Mouse (Mus musculus): ENCODE results near the gene Lrrc20.
"Not testable (repeated sequence)": the region's sequence is repeated elsewhere in the genome, so short reads cannot be mapped to it uniquely, and the experiment has no call there.

Gene Lrrc20

DNA sequence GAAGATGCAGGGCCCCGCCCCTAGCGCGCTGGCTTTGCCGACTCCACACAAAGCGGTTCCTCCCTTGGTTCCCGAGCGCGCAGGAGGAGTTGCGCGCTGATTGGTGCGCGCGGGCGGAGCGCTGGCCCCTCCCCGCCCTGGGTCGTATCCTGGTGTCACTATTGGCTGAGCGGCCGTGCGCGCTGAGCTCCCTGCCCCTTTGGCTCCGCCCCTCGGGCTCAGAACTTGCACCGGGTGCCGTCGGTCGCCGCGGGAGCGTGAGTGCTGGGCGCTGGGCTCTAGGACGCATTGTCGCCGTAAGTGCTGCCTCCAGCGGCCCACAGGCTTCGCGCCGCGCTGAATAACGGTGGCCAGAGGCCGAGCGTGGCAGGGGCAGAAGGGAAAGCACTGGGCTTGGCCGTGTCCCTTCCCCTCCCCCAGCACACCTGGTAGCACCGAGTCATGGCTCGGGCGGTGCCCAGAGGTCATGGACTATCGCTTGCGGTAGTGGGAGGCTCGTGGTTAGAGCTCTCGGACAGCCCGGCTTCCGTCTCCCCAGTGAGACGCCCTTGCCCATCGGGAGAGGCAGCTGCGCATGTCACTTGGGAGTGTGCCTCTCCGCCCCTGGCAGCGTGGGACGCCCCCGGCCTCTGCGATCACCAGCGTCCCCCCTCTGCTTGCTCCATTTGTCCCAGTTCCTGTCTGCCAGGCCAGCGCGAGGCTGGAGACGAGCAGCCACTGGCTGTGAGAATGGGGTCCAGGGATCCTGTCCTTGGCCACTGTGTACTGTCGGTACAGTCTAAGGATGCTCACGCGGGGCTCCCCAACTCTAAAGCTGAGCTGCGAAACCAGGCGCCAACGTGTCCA lies at the start of gene Lrrc20:
Lrrc20 (plus strand) TSS at position 208 of the 846 bp plus-strand sequence.
- DNase-seq, result peak; percentile 91

DNA sequence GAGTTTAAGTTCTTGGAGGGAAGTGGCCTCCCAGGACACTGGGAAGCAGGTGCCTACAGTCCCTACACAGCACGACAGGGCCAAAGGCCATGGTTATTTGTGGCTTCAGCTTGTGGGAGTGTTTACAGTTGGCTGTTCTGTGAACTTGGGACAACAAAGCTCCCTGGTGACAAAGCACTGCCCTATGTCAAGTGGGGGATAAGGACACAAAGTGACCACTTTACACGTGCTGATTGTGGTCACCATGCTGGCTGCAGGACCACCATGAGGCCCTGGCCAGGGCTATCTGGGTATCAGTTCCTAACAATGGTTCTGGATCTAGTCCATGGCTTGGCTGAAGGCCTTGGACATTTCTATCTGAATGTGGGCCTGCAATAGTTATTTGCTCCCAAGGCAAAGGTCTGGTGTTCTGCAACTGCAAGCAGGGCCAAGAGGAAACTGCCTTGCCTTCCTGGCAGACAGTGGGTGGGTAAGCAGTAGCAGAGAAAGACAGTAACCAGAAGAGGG lies 49.3 kb upstream of the Lrrc20 start:
- peak; percentile 50 for DNase-seq

DNA sequence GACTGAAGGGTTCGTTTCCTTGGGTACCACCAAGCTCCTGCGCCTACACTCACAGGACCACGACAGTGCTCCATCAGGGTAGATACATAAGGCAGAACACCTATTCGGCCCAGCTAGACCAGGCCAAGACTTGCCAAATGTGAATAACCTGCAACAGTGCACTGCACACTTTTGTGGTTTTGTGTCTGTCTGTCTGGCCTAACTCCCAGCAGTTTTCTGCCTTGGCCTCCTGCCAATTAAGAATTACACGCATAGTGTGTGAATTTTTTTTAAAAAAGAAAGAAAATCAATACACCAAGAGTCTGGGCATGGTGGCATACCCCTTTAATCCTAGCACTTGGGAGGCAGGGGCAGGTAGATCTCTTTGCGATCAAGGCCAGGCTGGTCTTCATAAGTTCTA lies 47.6 kb upstream of the Lrrc20 start:
- DNase-seq, result no peak

DNA sequence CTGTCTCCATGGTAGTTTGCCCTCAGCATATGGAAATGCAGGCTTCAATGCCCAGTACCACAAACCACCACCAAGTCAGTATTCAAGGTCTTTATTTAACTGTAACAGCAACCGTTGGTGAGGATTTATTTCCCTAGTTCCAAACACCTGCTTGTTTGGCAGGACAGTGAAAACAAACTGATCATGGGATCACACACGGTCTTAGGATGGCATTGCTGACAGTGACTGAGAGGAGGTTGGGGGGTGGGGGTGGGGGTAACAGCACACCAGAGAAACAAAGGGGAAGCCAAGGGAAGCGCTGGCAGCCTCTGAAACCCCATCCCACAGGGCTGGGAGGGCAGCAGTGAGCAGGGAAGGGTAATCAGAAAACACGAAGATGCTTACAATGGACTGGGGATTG lies 47.2 kb upstream of the Lrrc20 start:
- DNase-seq, result no peak

DNA sequence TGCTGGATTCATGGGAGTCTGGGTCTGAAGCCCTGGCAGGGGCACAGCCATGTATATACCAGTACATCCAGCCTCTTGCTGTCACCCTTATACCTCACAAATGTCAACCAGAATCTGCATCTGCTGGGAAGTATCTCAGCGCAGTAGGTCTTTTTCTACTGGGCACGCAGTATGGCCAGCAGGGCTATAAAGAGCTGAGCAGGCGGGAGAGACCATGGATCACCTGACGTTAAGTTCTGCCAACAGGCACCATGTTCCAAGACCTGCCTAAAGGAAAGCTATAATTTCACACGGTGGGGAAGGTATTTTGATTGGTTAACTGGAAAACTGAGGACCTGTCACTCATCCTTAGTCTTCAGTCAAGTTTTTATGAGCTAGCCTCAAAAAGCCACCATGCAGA lies 46.6 kb upstream of the Lrrc20 start:
- DNase-seq, result no peak

DNA sequence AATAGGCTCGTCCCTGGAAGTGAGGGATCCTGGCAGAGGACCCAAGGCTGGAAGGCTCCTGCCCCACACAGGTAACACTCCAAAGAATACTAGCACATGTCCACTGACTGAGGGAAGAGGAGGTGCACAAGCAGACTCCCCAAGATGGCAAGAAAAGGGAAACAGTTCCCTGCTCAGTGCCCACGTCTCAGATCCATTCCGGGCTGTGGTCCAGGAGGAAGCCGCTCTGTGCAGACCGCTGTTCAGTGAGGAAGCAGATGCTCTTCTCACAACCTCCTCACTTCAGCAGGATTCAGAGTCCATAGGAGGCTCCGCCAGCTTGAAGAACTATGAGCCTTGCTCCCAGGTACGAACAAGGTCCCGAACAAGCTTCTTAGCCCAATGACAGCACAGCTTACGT lies 44.2 kb upstream of the Lrrc20 start:
- no peak for DNase-seq

DNA sequence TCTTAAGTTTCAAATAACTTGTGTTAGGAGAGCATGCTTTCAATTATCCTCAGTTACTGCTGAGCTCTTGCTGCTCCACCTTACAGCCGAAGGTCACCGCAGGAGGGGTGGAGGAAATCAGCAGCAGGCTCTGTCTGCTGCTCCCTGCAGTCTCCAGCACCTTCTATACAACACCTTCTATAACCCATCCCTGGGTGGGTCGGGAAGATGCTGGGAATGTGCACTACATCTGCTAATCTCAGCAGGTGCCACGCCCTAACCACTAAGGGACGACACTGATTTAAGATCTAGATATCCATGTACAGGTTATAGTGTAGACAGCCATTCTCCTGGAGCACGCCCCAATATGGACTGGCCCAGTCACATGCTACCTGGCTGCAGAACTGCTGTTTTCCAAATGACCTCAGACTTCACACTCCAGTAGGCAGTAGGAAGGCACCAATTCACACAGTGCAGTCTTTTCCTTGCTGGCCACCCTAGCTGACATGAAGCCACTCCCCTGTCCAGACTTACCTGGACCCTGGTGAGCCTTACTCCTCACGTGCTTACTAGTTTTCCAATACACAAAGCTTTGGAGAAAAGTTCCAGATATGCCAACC lies 35.3 kb upstream of the Lrrc20 start:
- no peak for DNase-seq

DNA sequence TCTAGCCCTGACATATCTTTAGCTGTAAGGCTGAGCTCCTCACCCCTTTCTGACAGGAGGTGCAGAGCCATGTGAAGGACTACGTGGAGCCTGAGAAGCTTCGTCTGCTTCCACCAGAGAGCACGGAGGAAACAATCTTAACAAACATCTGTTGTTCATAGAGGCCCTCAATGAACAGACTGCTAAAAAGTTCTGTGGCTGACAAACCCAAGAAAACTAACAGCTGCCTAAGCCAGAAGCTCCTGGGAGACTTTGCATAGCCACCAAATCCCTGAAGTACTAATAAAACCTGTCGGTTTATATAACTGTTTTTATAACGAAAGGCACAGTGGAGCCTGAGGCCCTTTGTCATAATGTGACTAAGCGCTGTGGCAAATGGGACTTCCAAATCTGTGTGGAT lies 32.1 kb upstream of the Lrrc20 start:
- DNase-seq, result no peak

DNA sequence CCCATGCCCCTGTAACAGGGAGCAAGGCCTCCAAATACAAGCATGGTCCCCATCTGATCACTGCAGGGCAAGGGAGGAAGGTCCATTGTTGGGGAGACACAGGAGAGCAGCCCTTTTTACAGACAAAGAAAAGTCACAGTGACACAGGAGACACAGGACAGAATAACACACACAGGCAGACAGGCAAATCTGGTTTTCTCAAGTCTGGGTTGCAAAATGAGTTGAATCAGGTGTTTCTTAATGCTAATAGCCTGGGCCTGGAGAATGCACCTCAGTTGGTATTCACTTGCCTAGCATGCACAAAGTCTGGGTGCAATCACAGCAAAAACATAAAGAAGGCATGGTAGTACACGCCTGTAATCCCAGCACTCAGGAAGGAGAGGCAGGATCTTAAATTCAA lies 31.7 kb upstream of the Lrrc20 start:
- no peak for DNase-seq

DNA sequence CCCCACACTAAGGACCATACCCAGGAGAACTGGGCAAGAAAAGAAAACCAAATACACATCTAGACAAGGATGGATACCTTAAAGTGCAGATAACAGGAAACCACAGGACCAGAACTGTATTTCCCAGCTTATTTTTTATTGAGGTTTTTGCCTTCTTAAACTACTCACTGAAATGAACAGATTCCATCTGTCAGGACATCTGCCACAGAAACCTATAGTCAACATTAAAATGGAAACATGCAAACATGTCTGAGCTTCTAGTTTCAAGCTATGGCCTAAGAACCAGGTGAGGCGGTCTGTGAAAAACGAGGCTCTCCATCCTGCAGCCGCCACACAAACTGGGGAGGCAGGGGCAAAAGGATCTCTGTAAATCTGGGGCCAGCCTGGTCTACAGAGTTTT lies 30.6 kb upstream of the Lrrc20 start:
- DNase-seq, result no peak

DNA sequence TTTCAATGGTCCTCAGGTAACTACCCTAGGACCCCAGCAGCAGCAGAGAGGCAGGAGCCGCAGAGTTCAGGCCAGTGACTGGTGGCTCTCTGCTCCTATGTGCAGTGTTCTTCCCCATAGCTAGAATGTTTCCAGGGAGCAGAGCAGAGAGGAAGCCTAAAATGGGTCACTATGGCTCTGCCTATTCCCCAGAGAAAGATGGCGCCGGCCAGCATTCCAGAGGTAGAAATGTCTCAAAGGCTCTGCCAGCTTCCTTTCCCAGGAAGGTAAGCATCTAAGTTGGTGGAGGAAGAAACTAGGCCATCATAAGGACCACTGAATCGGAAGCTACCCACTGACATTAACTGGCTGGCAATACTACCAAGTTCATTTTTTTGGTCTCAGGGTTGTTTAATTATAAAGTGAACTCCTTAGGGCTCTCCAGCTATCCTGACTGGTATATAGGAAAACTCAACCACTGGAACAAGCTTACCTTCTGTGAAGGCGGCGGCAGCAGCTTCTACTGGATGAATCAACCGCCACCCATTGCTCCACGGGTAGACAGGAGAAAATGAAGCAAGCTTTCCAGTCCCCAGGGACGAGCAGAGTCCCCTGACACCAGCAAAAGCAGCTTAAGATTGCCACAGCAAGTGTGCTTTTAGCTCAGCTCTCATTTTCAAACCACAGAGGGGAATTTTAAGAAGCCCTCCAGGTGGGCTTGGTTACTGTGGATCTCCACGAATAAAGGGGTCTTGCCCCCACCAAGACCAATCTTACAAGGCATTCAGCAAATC lies 27.8 kb upstream of the Lrrc20 start:
- no peak for DNase-seq

DNA sequence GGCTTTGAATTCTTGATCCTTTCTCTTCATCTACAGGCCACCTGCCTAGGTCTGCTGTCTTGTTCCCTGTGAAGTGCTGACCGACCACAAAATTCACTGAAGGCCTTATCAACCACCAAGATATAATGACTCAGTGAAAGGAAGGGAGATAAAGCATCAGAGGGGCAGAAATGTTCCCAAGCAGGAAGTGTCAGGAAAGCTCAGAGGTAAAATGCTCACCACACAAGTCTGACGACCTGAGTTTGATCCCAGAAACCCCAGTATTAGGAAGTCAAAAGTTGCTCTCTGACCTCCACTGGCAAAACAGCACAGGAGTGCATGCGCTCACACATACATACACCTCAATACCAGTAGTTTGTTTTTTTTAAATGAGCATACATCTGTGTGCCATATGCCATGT lies 26.8 kb upstream of the Lrrc20 start:
- no peak for DNase-seq

DNA sequence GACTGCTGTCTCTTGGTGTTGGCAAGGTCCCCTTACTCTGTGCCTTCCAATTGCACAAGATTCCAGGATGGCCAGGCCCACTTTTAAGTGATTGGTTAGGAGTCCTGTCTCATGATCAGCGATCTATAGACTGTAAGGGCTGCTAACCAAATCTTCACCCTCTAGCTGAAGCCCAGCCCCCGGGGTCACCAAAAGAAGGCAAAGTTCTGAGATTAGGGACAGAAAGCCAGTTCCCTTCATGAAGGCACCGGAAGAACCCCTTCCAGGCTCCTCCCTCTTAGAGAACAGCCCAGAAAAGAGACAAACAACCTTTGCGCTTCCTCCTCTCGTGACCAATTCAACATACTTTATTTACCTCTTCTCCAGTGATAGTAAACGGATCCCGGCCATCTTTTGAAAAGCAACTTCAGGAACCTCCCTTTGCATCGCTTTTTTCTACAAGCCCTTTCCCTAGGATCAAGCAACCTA lies 24.1 kb upstream of the Lrrc20 start:
- peak; percentile 42 for DNase-seq

DNA sequence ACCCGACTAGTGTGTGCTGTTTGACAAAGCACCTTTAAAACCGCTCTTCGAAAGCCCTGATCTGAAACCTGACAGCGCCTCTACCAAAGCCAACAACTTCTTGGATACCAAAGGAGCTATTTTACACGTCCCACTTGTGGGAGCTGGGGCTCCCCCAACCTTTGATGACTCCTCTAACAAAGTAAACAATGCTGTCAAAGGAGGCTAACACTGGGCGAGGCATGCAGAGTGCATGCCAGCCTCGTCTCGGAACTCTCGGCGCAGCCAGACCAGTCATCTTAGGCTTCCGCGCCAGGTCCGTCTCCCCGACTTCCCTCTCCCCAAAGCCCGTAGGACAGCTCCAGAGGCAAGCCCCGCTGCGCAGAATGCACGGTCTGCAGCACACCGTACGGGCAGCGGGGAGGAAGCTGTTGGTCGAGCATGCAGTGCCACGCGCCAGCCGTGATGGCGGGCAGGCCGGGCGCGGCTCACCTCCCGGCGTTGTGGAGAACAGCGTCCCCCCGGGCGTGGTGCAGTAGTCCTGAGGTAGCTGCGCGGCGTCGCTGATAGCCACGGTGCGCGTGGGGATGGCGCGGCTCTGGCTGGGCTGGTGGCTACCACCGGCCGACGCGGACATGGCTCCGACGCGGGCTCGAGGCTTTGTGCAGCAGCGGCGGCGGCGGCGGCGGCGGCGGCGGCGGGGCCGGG lies 23.5 kb upstream of the Lrrc20 start:
- DNase-seq, result peak; percentile 37

DNA sequence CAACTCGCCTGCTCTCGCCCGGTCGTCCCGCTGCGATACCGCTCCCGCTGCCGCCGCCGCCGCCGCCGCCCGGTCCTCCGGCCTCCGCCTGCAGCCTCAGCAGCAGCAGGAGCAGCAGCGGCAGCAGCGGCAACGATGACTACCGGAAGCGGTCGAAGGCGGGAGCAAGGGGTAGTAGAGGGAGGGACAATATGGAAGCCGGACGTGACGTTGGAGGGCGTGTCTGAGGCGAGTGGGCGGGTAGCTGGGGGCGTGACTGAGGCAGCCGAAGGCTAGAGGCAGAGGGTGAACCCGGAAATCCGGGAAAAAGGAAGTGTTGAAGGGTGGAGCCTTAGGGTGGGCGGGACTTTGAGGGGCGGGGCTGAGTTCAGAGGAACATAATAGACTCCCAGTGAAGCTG lies 23.0 kb upstream of the Lrrc20 start, which contains the start of gene Eif4ebp2:
Eif4ebp2 (minus strand) TSS at position 17 of the 400 bp plus-strand sequence.
- peak; percentile 100 for DNase-seq

DNA sequence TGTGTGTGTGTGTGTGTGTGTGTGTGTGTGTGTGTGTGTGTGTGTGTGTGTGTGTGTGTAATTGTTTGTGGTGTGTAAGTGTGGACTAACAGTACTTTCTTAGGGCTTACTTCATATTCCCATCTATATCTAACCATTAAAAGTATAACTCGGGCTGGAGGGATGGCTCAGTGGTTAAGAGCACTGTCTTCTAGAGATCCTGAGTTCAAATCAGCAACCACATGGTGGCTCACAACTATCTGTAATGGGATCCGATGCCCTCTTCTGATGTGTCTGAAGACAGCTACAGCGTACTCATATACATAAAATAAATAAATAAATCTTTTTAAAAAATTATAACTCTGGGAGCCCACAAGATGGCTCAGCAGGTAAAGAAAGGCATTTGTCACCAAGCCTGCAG lies 22.4 kb upstream of the Lrrc20 start:
- not testable (repeated sequence) for DNase-seq

DNA sequence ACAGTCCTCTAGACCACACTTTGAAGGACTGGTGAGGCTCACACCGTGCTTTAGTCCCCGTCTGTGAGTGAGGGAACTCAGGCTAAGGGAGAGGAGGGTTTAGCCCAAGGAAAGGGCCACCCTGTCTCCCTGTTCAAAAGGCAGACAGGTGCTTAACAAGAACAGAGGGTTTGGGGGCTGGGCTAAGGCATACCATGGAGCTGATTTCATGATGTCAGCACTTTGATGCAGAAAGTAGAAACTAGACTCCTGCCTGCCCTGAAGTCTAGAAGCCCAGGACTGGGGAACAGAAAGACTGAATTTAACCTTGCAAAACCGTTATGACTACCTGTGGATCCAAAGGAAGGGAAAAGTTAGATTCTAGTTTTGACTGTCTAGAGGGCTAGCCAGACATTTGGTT lies 18.4 kb upstream of the Lrrc20 start:
- no peak for DNase-seq

DNA sequence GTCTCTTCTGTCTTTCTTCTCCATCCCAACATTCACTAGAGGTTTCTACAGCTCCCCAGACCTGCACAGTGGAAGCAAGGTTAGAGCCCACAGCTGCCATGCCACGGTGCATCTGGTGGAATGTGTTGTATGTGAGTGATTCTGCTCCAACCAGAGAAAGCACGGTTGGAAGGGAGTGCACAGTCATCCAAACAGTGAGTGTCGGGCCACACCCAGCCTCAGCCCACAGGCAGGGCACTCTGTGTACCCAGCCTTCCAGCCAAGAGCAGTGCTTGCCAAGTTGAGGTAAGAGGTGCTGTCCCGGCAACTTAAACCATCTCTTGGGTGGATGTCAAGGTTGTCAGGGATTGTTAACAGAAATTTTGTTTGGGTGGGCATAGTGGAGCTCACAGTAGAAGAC lies 10.6 kb upstream of the Lrrc20 start:
- no peak for DNase-seq

DNA sequence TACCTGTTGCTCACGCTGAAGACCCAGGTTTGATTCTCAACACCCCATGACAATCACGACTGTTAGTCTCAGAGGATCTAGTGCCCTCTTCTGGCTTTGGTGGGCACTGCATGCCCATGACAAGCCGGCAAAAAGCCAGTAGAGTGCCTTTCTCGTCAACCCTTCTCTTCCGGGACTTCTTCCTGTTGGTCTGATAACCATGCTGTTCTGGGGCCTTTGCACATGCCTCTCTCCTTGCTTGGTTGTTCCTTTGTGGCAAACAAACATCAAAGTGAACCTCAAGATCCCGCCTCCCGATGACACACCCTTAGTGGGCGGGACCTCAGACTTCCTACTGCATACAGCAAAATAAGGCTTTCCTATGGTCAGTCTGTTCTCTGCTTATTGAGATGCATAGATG lies 9.4 kb upstream of the Lrrc20 start:
- DNase-seq, result no peak

DNA sequence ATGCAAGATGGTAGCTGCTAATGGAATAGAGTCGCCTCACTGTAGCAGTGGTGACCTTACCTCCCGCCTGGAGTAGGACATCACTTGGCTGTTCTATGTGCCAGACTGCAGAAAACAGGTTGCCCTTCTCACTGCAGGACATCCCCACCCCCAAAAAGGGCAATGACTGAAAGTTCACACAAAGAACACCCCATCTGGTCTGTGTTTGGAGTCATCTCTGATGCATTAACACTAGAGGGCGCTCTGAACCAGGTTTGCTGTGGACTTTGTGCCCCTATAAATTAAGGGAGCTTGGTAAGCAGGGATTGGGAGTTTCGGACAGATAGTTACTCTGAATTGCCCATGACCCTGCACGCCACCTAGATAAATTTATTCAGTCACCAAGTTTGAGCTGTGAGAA lies 8.7 kb upstream of the Lrrc20 start:
- DNase-seq, result peak; percentile 28

DNA sequence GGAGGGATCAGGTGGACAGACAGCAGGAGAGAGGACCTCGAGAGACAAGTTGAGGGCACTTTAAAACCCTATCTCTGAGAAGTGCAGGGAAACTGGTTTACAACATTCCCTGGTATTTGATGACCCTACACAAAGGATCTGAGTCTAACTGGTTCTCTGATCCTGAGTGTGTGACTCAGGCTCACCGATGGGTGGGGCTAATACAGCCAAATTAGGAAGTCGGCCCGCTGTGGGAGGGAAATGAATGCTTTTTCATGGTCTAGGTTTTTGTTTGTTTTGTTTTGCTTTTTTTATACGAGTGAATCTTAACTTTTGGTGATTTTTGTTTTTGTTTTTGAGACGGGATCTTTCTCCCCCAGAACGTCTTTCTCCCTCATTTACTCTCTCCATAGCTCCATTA lies 6.7 kb upstream of the Lrrc20 start:
- DNase-seq, result no peak

DNA sequence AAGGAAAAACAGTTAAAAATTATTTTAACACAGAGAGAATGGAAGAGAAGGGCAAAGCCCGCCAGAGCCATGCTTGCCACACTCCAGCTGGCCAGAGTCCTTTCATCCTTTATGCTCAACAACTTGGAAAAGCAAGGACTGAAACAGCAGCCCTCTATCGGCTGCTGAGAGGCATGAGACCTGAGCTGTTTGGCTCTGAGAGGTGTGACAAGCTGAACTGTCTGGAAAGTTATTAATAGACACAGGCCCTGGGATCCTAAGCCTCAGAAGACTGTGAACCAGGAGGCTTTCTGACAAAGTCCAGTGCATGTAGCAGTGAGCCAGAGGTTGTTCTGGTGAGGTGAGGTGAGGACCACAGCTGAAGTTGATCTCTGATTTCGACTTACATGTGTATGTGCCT lies 2.0 kb upstream of the Lrrc20 start:
- DNase-seq, result no peak

DNA sequence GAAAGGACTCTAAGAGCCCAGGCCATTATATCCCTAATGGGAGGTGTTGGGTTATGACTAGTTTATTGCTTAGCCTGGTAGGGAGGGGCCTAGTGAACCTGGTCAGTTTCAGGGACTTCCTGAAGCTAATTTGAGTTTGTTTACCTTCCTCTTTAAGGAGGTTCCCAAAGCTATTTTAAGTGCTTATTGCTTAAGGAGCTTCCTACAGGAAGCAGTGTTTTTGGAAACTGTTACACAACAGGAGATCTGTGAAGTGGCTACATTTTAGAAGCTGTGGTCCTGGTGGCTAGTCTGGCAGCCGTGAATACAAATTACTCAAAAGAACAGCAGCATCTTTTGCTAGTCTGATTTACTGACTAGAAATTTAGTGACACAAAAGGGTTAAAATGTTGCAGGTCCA lies 1.3 kb upstream of the Lrrc20 start:
- DNase-seq, result no peak
